Mouse (Mus musculus): ENCODE data around the gene Tbk1. TPM values are rescaled to one million over a fixed set of nuclear protein-coding genes. Genes with fewer than 3 reads are reported as not detected.

The Tbk1 gene
- polyA plus RNA-seq, 1 experiment: 35.6 TPM

DNA sequence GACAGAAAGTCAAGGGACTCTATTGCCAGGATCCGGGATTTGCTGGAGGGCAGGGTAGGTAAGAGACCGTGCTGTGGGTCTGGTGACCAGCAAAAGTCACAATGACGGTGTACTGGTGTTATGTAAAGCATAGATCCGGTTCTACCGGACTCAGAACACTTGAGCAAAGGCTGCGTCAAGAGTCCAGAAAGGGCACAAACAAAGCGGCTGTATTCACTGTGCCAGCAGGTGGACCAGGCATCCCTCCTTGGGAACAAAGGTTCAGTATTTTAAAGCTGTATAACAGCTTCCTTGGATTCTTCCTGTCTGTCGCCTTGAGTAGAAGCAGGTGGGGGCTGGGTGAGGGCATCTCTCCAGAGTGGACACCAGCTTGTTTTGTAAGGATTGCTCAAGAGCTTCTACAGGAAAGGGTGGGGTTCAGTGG is 88.1 kb downstream of the Tbk1 start:
- no peak for DNase-seq (ENCODE audit: low spot score)

- no peak for DNase-seq (ENCODE audit: low spot score)
These were observed 88.6 kb downstream of the Tbk1 start for GRCm38 (mm10) chr10:121497968-121498367.

DNA sequence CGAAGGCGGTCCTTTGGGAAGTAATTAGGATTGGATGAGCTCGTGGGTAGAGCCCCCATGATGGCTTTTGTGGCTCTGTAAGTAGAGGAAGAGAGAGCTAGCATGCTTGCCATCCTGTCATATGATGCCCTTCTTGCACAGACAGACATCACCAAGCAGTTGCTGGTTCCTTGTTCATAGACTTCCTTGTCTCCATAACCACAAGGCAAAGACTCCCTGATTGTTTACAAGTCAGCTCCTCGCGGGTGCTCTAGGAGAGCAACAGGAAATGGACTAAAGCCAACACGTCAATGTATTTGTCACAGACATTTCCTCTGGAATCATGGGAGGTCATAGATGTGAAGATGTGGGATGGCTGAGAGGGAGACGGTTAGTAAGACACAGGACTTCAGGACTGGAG is 90.0 kb downstream of the Tbk1 start:
- no peak for DNase-seq (ENCODE audit: low spot score)

Other genes starting within 250 kb of the Tbk1 start
- gene Tbc1d30, start 235.5 kb downstream of the Tbk1 start, polyA plus RNA-seq (2012; rRNA removed): 8.4 and 8.7 TPM in 2 replicates
- gene Gns, start 221.7 kb downstream of the Tbk1 start, polyA plus RNA-seq (2012; rRNA removed): 48.3 and 80.7 TPM in 2 replicates
- gene Rassf3, start 110.4 kb downstream of the Tbk1 start, polyA plus RNA-seq (2012; rRNA removed): 106 and 139 TPM in 2 replicates
- gene Xpot, start 39.5 kb upstream of the Tbk1 start, polyA plus RNA-seq (2012; rRNA removed): 40.7 and 46.5 TPM in 2 replicates
- 0.03 and 0.19 TPM in 2 replicates for gene D930020B18Rik, start 54.8 kb upstream of the Tbk1 start, polyA plus RNA-seq (2012; rRNA removed)
- gene BC048403, start 153.2 kb upstream of the Tbk1 start, polyA plus RNA-seq (2012; rRNA removed): 5.7 and 6.6 TPM in 2 replicates